Mouse (Mus musculus): ENCODE data around the gene Bank1.

GRCm38 (mm10) chr3:136369466-136369865, 43.6 kb upstream of the Bank1 start:
- TF ChIP-seq POLR2A (IDR thresholded peaks at IDR 0.05; ENCODE audit: insufficient read length, low read depth): no peak
- no peak for TF ChIP-seq MYOD1 (IDR thresholded peaks at IDR 0.05; ENCODE audit: control insufficient read depth in 1 of 3, insufficient read length in 2 of 3, low read depth in 2 of 3)
- TF ChIP-seq USF1 (IDR thresholded peaks at IDR 0.05; ENCODE audit: low read depth): no peak
- TF ChIP-seq POLR2AphosphoS2 (IDR thresholded peaks at IDR 0.05; ENCODE audit: insufficient read length, low read depth): no peak
- TF ChIP-seq MAX (IDR thresholded peaks at IDR 0.05; ENCODE audit: low read depth): no peak
- no peak for TF ChIP-seq E2F4 (IDR thresholded peaks at IDR 0.05; ENCODE audit: insufficient read depth)
- no peak for TF ChIP-seq CEBPB (IDR thresholded peaks at IDR 0.05; ENCODE audit: insufficient read depth, poor library complexity, severe bottlenecking)
- no peak for TF ChIP-seq MYOG (IDR thresholded peaks at IDR 0.05; ENCODE audit: control insufficient read depth in 1 of 3, insufficient read depth in 1 of 3, insufficient read length in 2 of 3, low read depth in 2 of 3)

Measured in myocyte (in vitro differentiated cells).